Mouse (Mus musculus): ENCODE data around the gene Shkbp1. TPM values are rescaled to one million over a fixed set of nuclear protein-coding genes. Genes with fewer than 3 reads are reported as not detected.

The Shkbp1 gene
- total RNA-seq, 2 experiments from 2014 or later, result 6.4 to 8.2 TPM

Other genes starting within 250 kb of the Shkbp1 start
- under 1 TPM; 0.34 to 0.45 TPM for gene Cyp2f2, start 236.1 kb downstream of the Shkbp1 start, total RNA-seq (2021)
- not detected for gene Cyp2t4, start 202.3 kb downstream of the Shkbp1 start, total RNA-seq (2021)
- 10 to 100 TPM; 60.6 to 61.7 TPM for gene Egln2, start 189.2 kb downstream of the Shkbp1 start, total RNA-seq (2021)
- 10 to 100 TPM; 12.0 to 13.7 TPM for gene Rab4b, start 177.1 kb downstream of the Shkbp1 start, total RNA-seq (2021)
- gene Gm21983, start 174.9 kb downstream of the Shkbp1 start, total RNA-seq (2021), result not detected
- gene Mia, start 174.9 kb downstream of the Shkbp1 start, total RNA-seq (2021), result not detected
- gene BC024978, start 160.2 kb downstream of the Shkbp1 start, total RNA-seq (2021), result 10 to 100 TPM; 13.9 to 15.8 TPM
- 10 to 100 TPM; 40.0 to 42.5 TPM for gene Snrpa, start 159.7 kb downstream of the Shkbp1 start, total RNA-seq (2021)
- 1 to 10 TPM; 4.4 to 4.7 TPM for gene Itpkc, start 127.4 kb downstream of the Shkbp1 start, total RNA-seq (2021)
- gene Coq8b, start 123.0 kb downstream of the Shkbp1 start, total RNA-seq (2021), result 1 to 10 TPM; 7.3 to 8.1 TPM
- gene Numbl, start 97.6 kb downstream of the Shkbp1 start, total RNA-seq (2021), result 1 to 10 TPM; 4.5 to 5.3 TPM
- gene Ltbp4, start 18.3 kb downstream of the Shkbp1 start, total RNA-seq (2021), result 100 to 1,000 TPM; 210 to 247 TPM
- not detected for gene Gm20479, start 1.4 kb upstream of the Shkbp1 start, total RNA-seq (2021)
- under 1 TPM; 0.08 to 0.42 TPM for gene Sptbn4, start 91.7 kb upstream of the Shkbp1 start, total RNA-seq (2021)
- gene Blvrb, start 92.0 kb upstream of the Shkbp1 start, total RNA-seq (2021), result 10 to 100 TPM; 30.1 to 30.5 TPM
- 1 to 10 TPM; 6.4 to 8.0 TPM for gene Sertad3, start 117.7 kb upstream of the Shkbp1 start, total RNA-seq (2021)
- gene Sertad1, start 130.9 kb upstream of the Shkbp1 start, total RNA-seq (2021), result 10 to 100 TPM in 1 of 2 experiments, 1 to 10 TPM in 1; 7.9 to 13.0 TPM
- gene Prx, start 143.3 kb upstream of the Shkbp1 start, total RNA-seq (2021), result 1 to 10 TPM; 1.2 to 1.6 TPM
- gene Hipk4, start 167.2 kb upstream of the Shkbp1 start, total RNA-seq (2021), result under 1 TPM; 0.13 to 0.17 TPM
- 10 to 100 TPM; 23.3 to 27.1 TPM for gene Pld3, start 197.2 kb upstream of the Shkbp1 start, total RNA-seq (2021)
- 10 to 100 TPM; 64.6 to 71.9 TPM for gene 2310022A10Rik, start 197.2 kb upstream of the Shkbp1 start, total RNA-seq (2021)
- 100 to 1,000 TPM; 166 to 177 TPM for gene Akt2, start 235.5 kb upstream of the Shkbp1 start, total RNA-seq (2021)